Mouse (Mus musculus): ENCODE measurements around the gene Kirrel3.

Kirrel3 gene

GRCm38 (mm10) chr9:34518861-34519260, 33.2 kb downstream of the Kirrel3 start:
- no peak for DNase-seq

- DNase-seq = peak; percentile 2
Observed at GRCm38 (mm10) chr9:34520234-34520950, 34.7 kb downstream of the Kirrel3 start.

GRCm38 (mm10) chr9:34525695-34526094, 40.0 kb downstream of the Kirrel3 start:
- peak; percentile 12 for DNase-seq

GRCm38 (mm10) chr9:34538591-34539335, 53.1 kb downstream of the Kirrel3 start:
- no peak for DNase-seq

GRCm38 (mm10) chr9:34541908-34542307, 56.2 kb downstream of the Kirrel3 start:
- no peak for DNase-seq

- no peak for DNase-seq
Observed at GRCm38 (mm10) chr9:34555699-34556098, 70.0 kb downstream of the Kirrel3 start.

- no peak for DNase-seq
Observed at GRCm38 (mm10) chr9:34557846-34558245, 72.2 kb downstream of the Kirrel3 start.

GRCm38 (mm10) chr9:34558291-34558899, 72.7 kb downstream of the Kirrel3 start:
- peak; percentile 5 for DNase-seq

GRCm38 (mm10) chr9:34559102-34559501, 73.4 kb downstream of the Kirrel3 start:
- no peak for DNase-seq

GRCm38 (mm10) chr9:34561281-34561680, 75.6 kb downstream of the Kirrel3 start:
- no peak for DNase-seq

- peak; percentile 26 for DNase-seq
Observed at GRCm38 (mm10) chr9:34562437-34563000, 76.8 kb downstream of the Kirrel3 start.

- DNase-seq = no peak
Observed at GRCm38 (mm10) chr9:34573906-34574305, 88.2 kb downstream of the Kirrel3 start.

GRCm38 (mm10) chr9:34574611-34575010, 88.9 kb downstream of the Kirrel3 start:
- no peak for DNase-seq

GRCm38 (mm10) chr9:34579174-34579573, 93.5 kb downstream of the Kirrel3 start:
- no peak for DNase-seq

- DNase-seq = no peak
Observed at GRCm38 (mm10) chr9:34580059-34580458, 94.4 kb downstream of the Kirrel3 start.

GRCm38 (mm10) chr9:34582496-34582895, 96.8 kb downstream of the Kirrel3 start:
- no peak for DNase-seq

- no peak for DNase-seq
Observed at GRCm38 (mm10) chr9:34585487-34585886, 99.8 kb downstream of the Kirrel3 start.

GRCm38 (mm10) chr9:34586080-34586479, 100.4 kb downstream of the Kirrel3 start:
- no peak for DNase-seq

- DNase-seq = no peak
Observed at GRCm38 (mm10) chr9:34589799-34590198, 104.1 kb downstream of the Kirrel3 start.

- DNase-seq = no peak
Observed at GRCm38 (mm10) chr9:34592073-34592610, 106.4 kb downstream of the Kirrel3 start.

- DNase-seq = no peak
Observed at GRCm38 (mm10) chr9:34593889-34594288, 108.2 kb downstream of the Kirrel3 start.

GRCm38 (mm10) chr9:34600326-34600725, 114.6 kb downstream of the Kirrel3 start:
- no peak for DNase-seq

GRCm38 (mm10) chr9:34603750-34604149, 118.1 kb downstream of the Kirrel3 start:
- DNase-seq = no peak
